Mouse (Mus musculus): Measurements from ENCODE around the gene Dpagt1. TPM values are rescaled to one million over a fixed set of nuclear protein-coding genes. Genes with fewer than 3 reads are reported as not detected.
"Not testable (repeated sequence)": the region's sequence is repeated elsewhere in the genome, so short reads cannot be mapped to it uniquely, and the experiment has no call there.

Dpagt1 gene
- total RNA-seq (2021) = 10 to 100 TPM; 21.7 to 30.9 TPM
- long read RNA-seq, experiment 1, transcript Dpagt1-201 (9 exons, 2,205 nt) = major isoform, 8 of 18 reads
- long read RNA-seq, experiment 1, partial matches to known transcripts = 1 of 18 reads
- long read RNA-seq, experiment 1, other reads (novel, unspliced or antisense) = 6 of 18 reads
- long read RNA-seq, experiment 2, transcript Dpagt1-201 (9 exons, 2,205 nt) = major isoform, 9 of 15 reads
- long read RNA-seq, experiment 2, partial matches to known transcripts = 4 of 15 reads
- long read RNA-seq, experiment 2, other reads (novel, unspliced or antisense) = 2 of 15 reads

GRCm38 (mm10) chr9:44325768-44326370 lies at the start of gene Dpagt1:
Dpagt1 (plus strand) TSS chr9:44326019.
- DNase-seq (ENCODE audit: low spot score in 2 of 2) = no peak

GRCm38 (mm10) chr9:44283183-44283582 lies 42.6 kb upstream of the Dpagt1 start:
- no peak for DNase-seq (ENCODE audit: low spot score in 2 of 2)

DNA sequence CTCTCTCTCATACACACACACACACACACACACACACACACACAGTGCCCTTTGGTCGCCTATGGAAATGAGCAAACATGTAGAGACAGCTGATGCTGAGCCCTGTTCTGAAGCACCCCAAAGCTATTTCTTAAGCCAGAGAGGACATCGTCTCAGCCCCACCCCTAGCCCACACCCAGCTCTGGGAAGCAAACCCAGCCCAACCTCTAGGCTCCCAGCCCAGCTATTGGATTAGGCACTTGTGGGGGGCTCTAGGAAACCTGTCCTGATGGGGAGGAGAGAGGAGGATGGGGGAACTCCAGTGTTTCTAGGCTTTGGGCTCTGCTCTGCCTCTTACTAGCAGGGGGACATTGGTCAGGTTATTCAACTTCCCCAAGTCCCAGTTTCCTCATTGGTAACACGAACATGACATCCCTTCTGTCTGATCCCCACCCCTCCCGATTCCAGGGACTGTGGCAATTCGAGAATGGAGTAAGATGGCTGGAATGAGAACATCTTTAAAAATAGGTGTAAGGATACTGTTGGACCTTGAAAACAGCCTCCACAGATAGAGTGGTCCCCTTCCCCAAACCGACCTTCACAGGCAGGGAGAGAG lies 39.5 kb upstream of the Dpagt1 start:
- no peak for DNase-seq (ENCODE audit: low spot score in 2 of 2)

DNA sequence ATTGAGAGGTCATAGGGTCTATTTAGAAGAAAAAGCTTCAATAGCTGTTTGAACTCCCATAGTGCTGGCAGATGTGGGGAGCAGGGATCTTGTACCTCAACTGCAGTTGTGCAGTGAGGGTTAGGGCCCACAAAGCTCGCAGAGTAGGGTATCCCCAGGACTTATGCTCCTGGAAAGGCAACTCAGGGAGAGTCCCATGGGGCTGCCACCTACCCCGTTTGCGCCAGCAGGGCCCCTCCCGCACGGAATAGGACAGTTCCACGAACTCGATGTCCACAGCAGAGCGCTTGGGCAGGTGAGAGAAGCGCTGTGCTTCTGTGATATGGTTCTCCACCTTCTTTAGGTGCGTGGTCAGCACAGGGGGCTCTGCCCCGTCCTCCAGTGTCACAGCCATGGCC lies 38.8 kb upstream of the Dpagt1 start:
- DNase-seq (ENCODE audit: low spot score in 2 of 2) = no peak

DNA sequence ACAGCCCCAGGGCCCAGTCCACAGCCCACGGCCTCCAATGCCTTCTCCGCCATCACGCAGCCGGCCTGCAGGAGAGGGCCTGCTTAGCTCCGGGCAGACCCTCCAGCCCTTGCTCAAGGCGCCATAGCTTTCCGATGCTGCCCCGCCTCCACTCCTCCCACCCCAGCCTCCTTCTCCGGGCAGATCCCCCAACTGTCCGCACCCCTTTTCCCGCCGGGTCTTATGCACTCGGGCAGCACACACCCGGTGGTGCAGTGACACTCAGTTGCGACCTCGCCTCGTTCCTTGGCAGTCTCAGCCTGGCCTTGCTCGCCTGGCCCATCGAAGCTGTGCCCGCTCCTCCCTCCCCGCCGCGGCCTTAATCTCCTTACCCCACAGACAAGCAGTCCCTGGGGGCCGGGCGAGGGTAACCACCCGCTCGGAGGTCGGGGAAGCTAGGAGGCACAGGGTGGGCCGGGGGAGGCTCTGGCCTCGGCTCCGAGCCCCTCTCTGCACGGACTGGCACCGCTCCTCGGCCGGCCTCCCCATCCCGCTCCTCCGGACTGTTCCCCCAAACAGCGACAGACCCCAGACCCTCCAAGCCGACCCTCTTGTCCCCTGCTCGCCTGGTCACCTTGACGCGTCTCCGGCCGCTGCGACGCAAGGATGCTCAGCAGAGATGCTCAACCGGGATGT lies 38.3 kb upstream of the Dpagt1 start:
- DNase-seq (ENCODE audit: low spot score in 2 of 2) = peak in 1 of 2 experiments; percentile 50

- peak; percentile 50 to 58 for DNase-seq (ENCODE audit: low spot score in 2 of 2)
Observed at GRCm38 (mm10) chr9:44288076-44288958, 37.5 kb upstream of the Dpagt1 start, which contains the start of gene Abcg4. Abcg4 (minus strand) TSS chr9:44288615.

GRCm38 (mm10) chr9:44288959-44289291 lies 36.9 kb upstream of the Dpagt1 start:
- no peak for DNase-seq (ENCODE audit: low spot score in 2 of 2)

DNA sequence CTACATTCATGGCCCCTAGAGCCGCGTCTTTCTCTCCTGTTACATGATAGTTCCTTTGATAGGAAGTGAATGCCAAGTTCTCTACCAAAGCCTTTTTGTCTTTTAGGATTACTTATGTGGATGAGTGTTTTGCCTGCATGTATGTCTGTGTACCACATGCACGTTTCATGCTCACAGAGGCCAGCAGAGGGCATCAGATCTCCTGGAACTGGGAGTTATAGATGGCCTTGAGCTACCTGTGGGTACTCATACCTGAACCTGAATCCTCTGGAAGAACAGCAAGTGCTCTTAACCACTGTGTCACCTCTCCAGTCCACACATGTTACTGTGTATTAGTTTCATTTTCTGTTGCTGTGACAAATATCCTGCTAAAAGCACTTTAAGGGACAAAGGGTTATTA lies 33.3 kb upstream of the Dpagt1 start:
- no peak for DNase-seq (ENCODE audit: low spot score in 2 of 2)

- not testable (repeated sequence) for DNase-seq (ENCODE audit: low spot score in 2 of 2)
Observed at GRCm38 (mm10) chr9:44300001-44300400, 25.8 kb upstream of the Dpagt1 start.

GRCm38 (mm10) chr9:44305466-44306079 lies 20.2 kb upstream of the Dpagt1 start, which contains the start of gene Hinfp:
Hinfp (minus strand) TSS chr9:44305671.
- peak; percentile 94 to 95 for DNase-seq (ENCODE audit: low spot score in 2 of 2)

DNA sequence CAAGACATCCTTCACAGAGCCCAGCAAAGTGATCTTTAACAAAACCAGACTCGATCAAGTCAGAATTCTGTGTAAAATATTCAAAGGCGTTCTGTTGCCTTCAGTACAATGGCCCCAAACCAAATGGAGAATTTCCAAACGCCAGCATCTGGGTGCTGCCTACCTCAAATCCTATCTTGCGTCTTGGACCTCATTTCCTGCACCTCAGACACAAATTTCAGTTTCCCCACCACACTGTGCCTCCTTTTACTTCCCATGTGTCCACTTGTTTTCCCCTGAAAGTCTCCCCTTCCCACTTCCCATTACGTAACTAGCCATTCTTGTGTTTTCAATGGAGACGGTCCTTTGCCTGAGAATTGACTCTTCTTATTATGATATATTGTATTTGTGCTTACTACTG lies 19.3 kb upstream of the Dpagt1 start:
- no peak for DNase-seq (ENCODE audit: low spot score in 2 of 2)

DNA sequence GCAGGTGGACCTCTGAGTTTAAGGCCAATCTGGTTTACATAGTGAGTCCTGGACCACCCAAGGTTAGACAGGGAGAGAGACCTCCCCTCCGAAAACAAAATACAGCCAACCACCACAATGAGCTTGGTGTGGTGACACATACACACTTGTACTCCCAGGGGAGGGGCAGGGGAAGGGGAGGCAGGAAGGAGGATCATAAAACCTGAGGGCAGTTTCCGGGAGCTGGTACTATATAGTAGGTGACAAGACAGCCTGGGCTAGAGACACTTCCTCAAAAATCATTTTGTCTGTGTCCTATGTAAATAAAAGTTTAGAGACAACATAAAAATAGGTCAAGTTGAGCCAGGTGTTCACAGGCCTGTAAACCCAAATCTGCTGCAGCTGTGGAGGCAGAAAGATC lies 18.6 kb upstream of the Dpagt1 start:
- DNase-seq (ENCODE audit: low spot score in 2 of 2) = no peak

GRCm38 (mm10) chr9:44309756-44310155 lies 16.1 kb upstream of the Dpagt1 start:
- DNase-seq (ENCODE audit: low spot score in 2 of 2) = no peak

GRCm38 (mm10) chr9:44310750-44311135 lies 15.1 kb upstream of the Dpagt1 start:
- no peak for DNase-seq (ENCODE audit: low spot score in 2 of 2)

DNA sequence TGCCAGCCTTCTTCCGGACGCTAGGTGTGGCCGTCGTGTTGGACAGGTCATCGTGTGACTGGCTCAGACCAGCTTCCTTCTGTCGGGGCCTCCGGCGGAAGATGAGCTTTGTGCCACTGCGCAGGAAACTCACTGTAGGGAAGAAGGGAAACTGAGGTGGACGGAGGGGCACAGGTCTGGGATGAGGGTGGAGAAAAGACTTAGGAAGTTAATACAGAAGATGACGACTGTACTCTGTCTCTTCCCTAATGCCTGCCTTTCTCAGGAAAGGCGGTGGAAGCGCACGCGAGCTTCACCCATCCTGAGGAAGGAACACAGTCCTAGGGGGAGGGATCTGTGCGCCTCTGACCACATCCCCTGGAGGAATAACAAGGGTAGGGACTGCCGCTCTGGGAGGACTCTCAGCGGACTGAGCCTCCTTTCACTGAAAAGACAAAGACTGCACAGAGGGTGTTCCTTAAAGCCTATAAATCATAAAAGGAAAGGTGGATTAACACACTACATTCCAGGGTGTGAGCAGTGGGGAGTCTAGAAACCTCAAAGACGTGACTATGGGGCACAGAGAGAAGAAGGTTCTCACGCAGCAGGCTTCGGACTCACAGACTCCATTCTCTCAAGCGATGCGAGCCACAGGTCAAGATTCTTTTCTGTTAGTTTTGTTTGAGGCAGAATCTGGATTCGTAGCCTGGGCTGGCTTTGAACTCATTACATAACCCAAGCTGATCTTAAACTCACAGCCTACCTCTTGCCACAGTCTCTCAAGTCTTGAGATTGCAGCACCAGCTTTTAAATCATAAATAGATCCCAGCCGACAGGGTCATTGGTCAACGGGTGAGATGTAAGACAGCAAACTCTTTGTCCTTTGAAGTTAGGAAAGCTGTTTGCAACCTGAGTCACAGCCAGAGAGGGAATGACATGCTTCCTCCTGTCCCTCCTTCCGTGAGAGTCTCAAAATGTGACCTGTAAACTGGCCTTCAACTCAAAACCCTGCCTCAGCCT lies 14.4 kb upstream of the Dpagt1 start:
- no peak for DNase-seq (ENCODE audit: low spot score in 2 of 2)

- DNase-seq (ENCODE audit: low spot score in 2 of 2) = no peak
Observed at GRCm38 (mm10) chr9:44313476-44314256, 12.2 kb upstream of the Dpagt1 start.

GRCm38 (mm10) chr9:44314257-44314547 lies 11.6 kb upstream of the Dpagt1 start:
- no peak for DNase-seq (ENCODE audit: low spot score in 2 of 2)

DNA sequence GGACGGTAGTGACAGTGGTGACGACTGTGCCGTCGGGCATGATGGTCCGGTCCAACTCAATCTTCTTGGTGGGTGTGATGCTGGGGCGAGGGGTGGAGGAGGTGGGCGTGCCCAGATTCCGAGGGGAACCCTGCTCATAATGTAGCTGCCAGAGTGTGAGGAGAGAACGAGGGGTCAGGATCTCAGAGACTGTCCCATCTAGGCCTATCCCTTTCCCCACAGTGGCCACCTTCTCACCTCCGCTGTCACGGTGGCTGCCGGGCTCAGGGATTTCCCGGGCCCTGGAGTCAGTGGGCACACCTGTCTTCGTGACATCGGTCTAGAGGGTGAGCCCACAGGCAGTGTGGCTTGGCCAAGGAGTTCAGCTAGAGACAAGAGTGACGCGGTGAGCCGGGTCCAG lies 10.9 kb upstream of the Dpagt1 start:
- no peak for DNase-seq (ENCODE audit: low spot score in 2 of 2)

DNA sequence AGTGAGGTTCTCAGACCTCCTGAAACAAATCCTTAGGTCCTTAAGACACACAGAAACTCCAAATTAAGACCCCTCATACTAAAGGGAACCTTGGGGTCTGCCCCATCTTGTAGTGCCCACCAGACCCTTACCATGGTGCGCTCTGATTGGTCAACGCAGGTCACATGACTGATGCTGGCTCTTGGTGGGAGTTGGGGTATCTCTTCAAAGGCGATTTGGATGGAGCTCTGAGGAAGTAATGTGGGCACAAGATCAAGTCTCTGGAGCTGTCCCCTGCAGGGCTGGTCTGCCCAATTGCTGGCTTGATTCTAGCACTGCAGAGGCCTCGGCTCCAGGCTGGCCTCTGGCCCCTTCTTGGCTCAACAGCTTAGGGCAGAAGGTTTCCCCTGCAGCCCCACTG lies 8.4 kb upstream of the Dpagt1 start:
- no peak for DNase-seq (ENCODE audit: low spot score in 2 of 2)
